Mouse (Mus musculus): ENCODE results near the gene Chst11. TPM values are rescaled to one million over a fixed set of nuclear protein-coding genes. Genes with fewer than 3 reads are reported as not detected.
A peak's percentile ranks its signal among the peaks of the same experiment; 100 is the strongest.

Gene Chst11
- total RNA-seq, 2 experiments from 2014 or later, result 40.8 to 75.4 TPM

GRCm38 (mm10) chr10:83111046-83111445, 125.7 kb downstream of the Chst11 start:
- DNase-seq, result peak; percentile 43 to 46

- no peak for DNase-seq
Measured at GRCm38 (mm10) chr10:83112345-83112744, 127.0 kb downstream of the Chst11 start.

DNA sequence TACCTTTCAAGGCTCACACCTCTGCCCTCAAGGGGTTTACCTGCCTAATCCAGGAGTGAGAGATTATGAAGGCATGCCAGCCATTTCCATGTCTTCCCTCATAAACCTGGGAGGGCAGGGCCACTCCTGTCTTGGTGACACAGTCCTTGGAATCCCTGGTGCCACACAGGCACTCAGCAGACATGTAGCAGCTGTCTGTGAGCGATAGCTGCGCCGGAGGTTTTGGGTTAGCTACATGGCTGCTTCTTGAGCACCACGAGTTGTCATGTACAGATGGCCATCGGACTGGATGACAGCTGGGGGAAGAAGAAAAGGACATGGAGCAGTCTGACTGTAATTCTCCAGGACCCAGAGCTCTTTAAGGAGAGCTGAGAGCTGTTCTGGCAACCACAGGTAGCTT, 129.3 kb downstream of the Chst11 start:
- DNase-seq, result no peak

- DNase-seq, result peak; percentile 59 to 66
Measured at GRCm38 (mm10) chr10:83116889-83117288, 131.6 kb downstream of the Chst11 start.

DNA sequence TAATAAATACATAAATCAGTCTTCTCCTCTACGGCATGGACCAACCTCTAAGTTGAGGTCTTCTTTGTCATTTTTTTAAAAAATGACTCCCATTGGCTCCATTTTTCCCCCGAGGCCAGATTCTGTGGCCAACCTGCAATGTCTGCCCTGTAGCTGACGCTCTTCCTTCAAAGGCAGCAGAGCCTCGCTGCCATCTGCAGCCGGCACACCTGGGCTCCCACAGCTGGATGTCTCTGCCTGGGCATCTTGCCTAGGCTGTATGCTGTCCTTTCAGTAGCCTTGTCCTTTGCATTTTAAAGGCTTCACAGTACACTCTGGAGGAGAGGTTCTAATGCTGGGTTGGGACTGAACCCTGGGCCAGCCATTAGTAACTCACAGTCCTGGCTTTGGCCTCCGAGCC, 132.6 kb downstream of the Chst11 start:
- DNase-seq, result no peak

GRCm38 (mm10) chr10:83118613-83119012, 133.3 kb downstream of the Chst11 start:
- peak in 1 of 2 experiments; percentile 46 for DNase-seq

GRCm38 (mm10) chr10:83119016-83119415, 133.7 kb downstream of the Chst11 start:
- DNase-seq, result peak in 1 of 2 experiments; percentile 47

DNA sequence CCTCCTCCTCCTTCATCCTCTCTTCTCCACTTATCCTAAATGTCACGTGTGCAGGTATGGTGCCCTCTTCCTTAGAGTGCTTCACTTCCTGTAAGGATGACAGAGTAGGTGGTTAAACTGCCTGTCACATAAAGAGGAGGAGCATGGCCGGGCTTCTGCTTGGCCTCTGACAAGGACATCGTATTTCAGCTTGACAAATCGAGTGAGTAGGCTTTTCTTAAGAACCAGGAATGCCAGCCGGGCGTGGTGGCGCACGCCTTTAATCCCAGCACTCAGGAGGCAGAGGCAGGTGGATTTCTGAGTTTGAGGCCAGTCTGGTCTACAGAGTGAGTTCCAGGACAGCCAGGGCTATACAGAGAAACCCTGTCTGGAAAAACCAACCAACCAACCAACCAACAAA, 134.2 kb downstream of the Chst11 start:
- DNase-seq, result peak; percentile 47 to 52

DNA sequence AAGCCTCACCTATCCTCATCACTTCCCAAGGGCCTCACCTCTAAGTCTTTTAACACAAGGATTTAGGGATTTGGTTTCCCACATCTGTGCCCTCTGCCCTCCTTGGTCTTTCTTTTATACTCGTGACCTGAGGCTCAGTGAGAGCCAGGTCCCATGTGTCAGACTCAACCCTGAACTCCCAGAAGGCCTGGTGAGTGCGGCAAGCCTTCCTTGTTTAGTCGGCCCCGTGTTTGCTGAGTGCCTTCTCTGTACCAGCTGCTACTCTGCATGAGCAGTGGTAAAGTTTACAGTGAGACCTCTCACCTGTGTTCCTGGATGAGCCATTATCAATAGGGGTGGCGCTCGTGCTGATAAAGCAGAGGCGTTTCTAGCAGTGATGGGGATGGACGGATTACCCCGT, 134.6 kb downstream of the Chst11 start:
- peak; percentile 39 to 42 for DNase-seq

GRCm38 (mm10) chr10:83120938-83121337, 135.6 kb downstream of the Chst11 start:
- DNase-seq, result peak in 1 of 2 experiments; percentile 58

GRCm38 (mm10) chr10:83124560-83124959, 139.3 kb downstream of the Chst11 start:
- no peak for DNase-seq

- DNase-seq, result no peak
Measured at GRCm38 (mm10) chr10:83126447-83126846, 141.1 kb downstream of the Chst11 start.

- DNase-seq, result no peak
Measured at GRCm38 (mm10) chr10:83128435-83128834, 143.1 kb downstream of the Chst11 start.

GRCm38 (mm10) chr10:83129624-83130218, 144.4 kb downstream of the Chst11 start:
- DNase-seq, result no peak

DNA sequence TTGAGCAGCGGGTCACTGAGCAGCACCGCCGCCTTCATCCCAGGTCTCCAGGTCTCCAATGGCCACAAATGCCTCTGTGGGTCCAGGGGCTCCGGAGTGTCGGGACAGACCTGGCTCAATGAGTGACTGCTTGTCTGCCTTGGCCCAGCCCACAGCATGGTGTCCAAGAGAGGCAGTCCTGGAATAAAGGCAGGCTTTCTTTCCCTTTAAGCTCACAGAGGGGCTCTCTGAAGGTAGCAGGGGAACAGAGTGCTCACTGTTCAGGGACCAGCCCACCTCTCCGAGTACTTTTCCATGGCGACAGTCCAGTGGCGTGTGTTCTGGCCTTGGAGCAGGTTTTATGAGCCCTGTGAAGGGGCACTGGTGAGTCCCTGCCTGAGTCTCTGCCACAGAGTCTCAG, 145.3 kb downstream of the Chst11 start:
- DNase-seq, result peak; percentile 68 to 71

GRCm38 (mm10) chr10:83131884-83132283, 146.6 kb downstream of the Chst11 start:
- no peak for DNase-seq

DNA sequence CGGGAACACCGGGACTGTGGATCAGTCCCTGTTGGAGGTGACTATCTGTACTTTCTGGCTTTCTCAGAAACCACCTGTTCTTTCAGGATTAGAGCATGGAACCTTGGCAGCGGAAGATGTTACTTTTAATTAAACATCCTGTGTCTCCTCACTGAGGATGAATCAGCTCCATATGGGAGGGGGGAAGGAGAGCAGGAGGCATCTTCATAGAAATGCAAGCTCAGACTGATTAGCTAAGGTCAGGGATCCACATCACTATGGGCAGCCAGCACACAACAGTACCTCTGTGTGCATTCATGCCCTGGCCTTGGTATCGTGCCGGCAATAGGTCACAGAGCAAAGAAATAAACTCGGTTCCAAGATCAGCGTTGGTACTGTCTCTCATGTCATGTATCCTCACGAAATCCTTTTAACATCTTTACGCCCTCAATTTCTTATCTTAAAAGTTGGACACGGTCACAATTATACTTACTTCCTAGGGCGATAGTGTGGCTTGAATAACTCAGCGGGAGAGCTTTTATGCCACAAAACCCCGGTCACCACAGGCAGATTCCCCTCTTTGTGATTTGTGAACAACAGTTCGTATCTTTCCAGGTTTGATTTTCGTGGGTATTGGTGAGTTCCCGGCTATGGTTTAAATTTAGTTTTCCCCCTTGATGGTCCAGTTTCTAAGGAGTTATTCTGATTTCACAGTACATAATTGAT, 148.7 kb downstream of the Chst11 start:
- DNase-seq, result peak; percentile 49 to 55

DNA sequence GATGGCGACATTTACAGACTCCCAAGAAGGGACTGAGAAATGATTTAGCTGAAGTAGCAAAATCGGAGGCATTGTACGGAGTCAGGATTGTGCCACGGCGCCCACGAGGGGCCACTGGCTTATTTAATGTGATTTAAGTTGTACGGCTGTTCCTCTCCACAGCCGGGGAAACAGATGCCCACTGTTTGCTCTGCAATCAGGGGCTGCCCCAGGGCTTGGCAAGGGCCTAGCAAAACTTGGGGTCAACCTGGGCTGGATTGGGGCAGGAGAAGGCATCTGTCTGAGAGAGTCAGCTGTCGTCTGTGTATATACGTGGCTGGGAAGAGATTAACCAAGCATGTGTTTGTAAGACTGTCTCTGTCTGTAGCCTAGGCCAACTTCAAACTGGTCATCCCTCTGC, 149.6 kb downstream of the Chst11 start:
- DNase-seq, result no peak

DNA sequence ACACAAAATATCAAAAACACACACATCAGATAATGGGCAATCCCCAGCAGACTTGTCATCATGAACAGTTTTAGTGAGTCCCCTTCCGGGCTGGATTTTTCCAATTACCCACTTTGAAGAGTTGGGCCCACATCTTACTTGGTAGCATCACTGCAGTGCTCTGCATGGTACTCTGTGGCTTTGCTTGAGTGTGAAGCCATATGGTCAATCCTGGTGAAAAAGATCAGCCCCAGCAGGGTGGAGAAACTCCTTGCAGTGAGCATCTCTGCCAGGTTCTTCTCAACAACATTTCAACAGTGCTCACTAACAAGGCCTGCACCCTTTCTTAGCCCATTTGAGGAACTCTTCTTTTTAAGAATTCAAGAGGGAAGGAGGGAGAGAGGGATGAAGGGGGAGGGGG, 150.7 kb downstream of the Chst11 start:
- DNase-seq, result no peak

- DNase-seq, result no peak
Measured at GRCm38 (mm10) chr10:83137103-83137502, 151.8 kb downstream of the Chst11 start.

DNA sequence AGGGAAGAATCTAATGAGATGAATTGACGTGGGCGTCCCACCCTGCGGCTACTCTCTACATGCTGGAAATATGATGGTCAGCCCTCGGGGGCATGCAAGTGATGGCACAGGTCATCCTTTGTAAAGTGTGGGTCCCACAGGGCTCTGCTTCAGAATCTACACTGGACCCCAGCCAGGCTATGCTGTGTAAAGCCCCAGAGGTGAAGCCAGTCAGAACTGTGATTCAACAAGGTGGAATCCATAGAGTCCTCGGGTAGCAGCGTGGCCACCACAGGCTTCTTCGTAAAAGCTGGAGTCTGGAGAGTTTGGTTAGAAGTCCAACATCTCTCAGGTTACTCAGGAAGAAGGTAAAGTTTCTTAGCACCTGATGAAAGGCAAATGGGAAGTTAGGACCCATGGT, 154.0 kb downstream of the Chst11 start:
- DNase-seq, result no peak

DNA sequence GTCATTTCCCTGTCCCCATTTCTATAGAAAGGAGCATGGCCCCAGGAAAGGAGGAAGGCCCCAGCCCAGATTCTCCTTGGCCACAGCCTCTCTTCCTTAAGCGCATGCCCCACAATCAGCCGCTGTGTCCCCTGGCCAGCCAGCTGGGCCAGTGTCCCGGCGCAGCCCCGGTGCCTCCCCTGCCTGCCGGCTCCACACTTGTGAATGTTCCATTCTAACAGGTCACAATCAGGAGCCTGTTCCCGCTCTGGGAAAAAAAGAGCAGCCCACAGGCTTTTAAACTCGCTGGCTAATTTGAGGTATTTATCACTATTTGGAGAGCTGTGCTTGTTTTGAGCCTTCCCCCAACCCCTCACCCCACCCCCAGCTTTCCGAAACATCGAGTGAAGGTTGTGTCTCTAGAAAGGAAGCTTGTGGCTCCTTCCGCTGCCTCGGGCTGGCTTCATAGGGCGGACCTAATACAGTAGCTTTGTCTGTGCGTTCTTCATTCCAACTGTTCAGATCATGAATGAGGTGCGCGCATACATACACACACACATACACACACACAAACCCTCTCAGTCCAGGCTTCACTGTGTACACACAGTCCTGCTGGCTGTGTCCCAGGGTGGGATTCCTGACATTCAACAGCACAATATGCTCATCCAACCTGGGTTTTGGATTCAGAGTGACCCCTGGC, 155.1 kb downstream of the Chst11 start:
- DNase-seq, result no peak

- no peak for DNase-seq
Measured at GRCm38 (mm10) chr10:83141434-83141833, 156.1 kb downstream of the Chst11 start.
